Mouse (Mus musculus) liver, embryonic 18 days (tissue): ENCODE measurements around the gene S100a5. TPM values are rescaled to one million over a fixed set of nuclear protein-coding genes. Genes with fewer than 3 reads are reported as not detected.

Source experiments
- polyA plus RNA-seq: library from polyadenylated mRNA; depleted of rRNA; stranded (reverse); fragments of >200 nt; gene quantifications from 2 replicates; pipeline ENCODE4 v1.2.3, GENCODE M21; 2012; rRNA removed

Gene S100a5
- polyA plus RNA-seq, result not detected in 2 replicates

DNA sequence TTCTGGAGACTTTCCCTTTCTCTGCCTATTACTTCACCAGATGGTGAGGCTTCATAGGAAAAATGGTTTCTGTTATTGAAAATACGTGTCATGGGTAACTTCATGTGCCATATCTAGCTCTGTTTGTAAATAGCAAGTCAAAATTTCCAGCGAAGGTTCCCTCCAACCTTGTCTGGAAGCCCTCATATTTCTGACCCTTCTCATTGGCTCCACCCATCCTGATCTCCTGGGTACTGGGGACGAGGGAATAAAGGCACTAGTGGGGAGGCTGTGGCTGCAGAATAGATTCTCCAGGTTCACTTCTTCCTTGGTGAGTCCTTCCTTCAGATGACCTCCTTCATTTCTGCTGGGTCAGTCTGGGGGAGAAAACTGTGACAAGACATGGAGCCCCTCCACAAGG is at the start of gene S100a5:
Gene S100a5 (plus strand): TSS at position 301 of the 400 bp plus-strand sequence.

DNA sequence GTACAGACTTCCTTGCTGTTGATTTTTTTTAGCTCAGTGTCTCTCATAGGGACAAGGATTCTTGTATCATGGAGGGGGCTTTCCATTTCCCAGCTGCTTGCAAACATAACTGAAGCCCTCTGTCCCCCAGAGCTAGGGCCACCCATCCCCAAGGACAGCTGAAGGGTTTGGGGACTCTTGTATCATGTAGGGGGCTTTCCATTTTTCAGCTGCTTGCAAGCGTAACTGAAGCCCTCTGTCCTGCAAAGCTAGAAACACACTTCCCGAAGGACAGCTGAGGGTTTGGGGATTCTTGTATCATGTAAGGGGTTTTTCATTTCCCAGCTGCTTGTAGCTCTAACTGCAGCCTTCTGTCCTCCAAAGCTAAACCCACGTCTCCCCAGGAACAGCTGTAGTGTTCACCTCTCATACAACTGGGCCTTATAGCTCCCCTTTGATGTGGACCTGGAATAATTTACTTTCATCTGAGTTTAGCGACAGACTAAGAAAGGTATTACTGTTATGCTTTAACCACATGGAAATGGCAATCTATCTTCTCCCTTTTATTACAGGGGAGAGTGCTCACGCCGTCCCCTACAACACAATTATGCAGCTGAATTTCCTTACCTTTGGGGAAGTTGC is 48.2 kb upstream of the S100a5 start, which contains the start of gene S100a3:
Gene S100a3 (plus strand): TSS at position 571 of the 621 bp plus-strand sequence.

DNA sequence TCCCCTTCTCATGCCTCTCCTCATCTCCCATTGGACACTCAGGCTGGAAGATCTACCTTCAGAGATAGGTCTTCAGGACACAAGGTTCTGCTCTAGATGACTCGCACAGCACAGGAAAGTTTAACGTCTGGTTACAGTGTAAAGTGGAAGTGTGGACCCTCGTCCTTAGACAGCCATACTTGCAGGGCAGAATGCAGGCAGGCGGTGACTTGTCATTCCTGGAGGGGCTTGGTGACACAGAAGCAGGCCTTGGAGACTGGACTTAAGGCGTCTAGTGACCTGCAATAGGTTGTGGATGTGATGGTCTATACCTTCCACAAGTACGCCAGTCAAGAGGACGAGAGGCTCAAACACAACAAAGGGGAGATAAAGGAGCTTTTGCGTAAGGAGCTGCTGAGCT is 18.4 kb upstream of the S100a5 start, which contains the start of gene S100a2:
Gene S100a2 (plus strand): TSS at position 301 of the 400 bp plus-strand sequence.

DNA sequence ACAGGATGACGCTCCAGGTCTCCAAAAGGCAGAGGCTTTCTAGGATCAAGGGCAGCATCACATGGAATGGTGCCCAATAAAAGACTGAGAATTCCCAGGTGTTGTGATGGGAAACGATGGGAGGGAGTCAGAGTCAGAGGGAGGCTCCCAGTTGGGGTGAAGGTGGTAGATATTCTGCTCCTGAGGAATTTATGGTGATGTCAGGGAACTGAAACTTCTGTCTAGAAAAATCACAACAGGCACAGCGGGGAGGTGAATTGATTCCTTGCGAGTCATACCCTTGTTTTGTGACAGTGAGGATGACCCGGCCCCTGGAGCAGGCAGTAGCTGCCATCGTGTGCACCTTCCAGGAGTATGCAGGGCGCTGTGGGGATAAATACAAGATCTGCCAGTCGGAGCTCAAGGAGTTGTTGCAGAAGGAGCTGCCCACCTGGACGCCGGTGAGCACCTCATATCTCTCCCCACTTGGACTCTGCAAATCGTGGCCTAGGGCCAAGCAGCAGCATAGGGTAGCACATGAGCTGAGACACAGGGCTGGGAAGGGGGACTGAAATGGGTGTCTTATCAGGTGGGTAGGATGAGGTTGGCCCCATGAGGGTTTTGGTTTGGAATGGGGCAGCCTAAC is 6.7 kb upstream of the S100a5 start, which contains the start of gene Gm42674:
Gene Gm42674 (plus strand): TSS at position 419 of the 625 bp plus-strand sequence.

DNA sequence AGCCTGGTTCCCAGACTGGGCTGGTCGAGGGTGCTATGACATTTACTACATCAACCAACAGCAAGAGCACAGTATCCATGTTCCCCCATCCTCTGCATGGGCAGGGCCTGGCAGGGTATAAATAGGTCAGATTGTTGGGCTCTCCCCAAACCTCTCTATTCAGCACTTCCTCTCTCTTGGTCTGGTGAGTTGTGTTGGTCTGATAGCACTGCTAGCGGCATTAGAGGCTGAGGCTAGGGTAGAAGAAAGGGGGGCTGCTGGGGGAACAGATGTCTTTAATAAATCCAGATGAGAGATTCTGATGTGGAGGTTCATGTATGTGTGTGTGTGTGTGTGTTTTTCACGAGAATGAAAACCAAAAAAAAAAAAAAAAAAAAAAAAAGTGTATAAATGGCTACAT is 4.7 kb upstream of the S100a5 start, which contains the start of gene S100a4:
Gene S100a4 (plus strand): TSS at position 149 of the 400 bp plus-strand sequence.

DNA sequence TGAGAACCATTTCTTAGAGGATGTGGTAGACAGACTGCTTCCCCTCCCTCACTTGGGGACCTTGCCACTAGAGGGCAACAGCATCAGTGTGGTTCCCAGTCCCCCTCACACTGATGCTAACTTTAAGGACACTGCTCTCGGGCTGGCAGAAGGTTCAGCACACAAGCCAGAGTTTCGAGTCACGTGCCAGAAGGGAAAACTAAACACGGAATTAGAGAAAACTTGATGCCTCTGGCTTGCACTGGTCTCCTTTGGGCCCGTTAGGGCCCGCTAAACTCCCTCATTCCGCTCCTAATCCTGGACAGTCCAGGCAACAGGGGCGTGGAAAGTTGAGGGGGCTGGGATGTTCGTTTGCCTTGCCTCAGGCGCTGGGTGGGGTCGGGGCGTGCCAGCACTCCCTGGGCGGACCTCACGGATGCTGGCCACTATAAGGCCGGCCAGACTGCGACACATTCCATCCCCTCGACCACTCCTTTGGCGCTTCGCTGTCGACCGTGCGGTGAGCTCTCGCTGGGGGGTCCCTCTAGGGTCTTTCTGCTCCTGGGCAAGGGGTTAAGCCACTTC is 4.5 kb downstream of the S100a5 start, which contains the start of gene S100a6:
Gene S100a6 (plus strand): TSS at position 155 of the 564 bp plus-strand sequence.

DNA sequence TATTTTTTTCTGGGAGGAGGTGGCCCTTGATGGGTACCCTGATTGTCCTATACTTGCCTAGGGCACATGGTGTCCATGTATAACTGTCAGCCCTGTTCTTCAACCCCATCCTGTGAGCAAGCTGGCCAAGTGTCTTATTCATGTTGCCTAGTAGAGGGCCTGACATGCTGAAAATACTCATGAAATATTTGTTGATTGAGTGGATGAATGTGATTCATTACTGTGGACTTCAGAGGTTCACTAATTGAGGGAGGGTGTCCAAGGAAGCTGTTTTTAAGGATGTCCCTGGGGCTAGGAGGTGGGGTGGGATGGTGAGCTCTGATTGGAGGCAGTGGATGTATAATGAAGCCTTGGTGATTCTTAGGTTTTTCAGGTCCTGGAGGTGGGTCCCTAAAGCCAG is 45.4 kb downstream of the S100a5 start, which contains the start of gene S100a7a:
Gene S100a7a (plus strand): TSS at position 301 of the 400 bp plus-strand sequence.

Other genes with a start within 250 kb of the S100a5 start
- gene Slc27a3, start 218.6 kb upstream of the S100a5 start, polyA plus RNA-seq, result 2.1 and 2.4 TPM in 2 replicates
- gene Ints3, start 174.9 kb upstream of the S100a5 start, polyA plus RNA-seq, result 9.3 and 11.7 TPM in 2 replicates
- 13.2 and 15.2 TPM in 2 replicates for gene Npr1, start 142.7 kb upstream of the S100a5 start, polyA plus RNA-seq
- 24.2 and 24.3 TPM in 2 replicates for gene Ilf2, start 132.4 kb upstream of the S100a5 start, polyA plus RNA-seq
- gene Snapin, start 117.5 kb upstream of the S100a5 start, polyA plus RNA-seq, result 10.8 and 11.4 TPM in 2 replicates
- gene Chtop, start 99.0 kb upstream of the S100a5 start, polyA plus RNA-seq, result 41.0 and 42.8 TPM in 2 replicates
- gene S100a1, start 94.1 kb upstream of the S100a5 start, polyA plus RNA-seq, result 63.9 and 76.4 TPM in 2 replicates
- gene S100a13, start 94.1 kb upstream of the S100a5 start, polyA plus RNA-seq, result 20.9 and 23.5 TPM in 2 replicates
- gene S100a14, start 81.7 kb upstream of the S100a5 start, polyA plus RNA-seq, result 0.13 and 0.25 TPM in 2 replicates
- 21.5 and 26.1 TPM in 2 replicates for gene S100a16, start 71.3 kb upstream of the S100a5 start, polyA plus RNA-seq
- gene S100a3, start 47.9 kb upstream of the S100a5 start, polyA plus RNA-seq, result 0.12 and 0.13 TPM in 2 replicates
- not detected in 2 replicates for gene S100a2, start 18.3 kb upstream of the S100a5 start, polyA plus RNA-seq
- not detected in 2 replicates for gene Gm42674, start 6.6 kb upstream of the S100a5 start, polyA plus RNA-seq
- gene S100a4, start 4.8 kb upstream of the S100a5 start, polyA plus RNA-seq, result 3.9 and 6.9 TPM in 2 replicates
- 33.0 and 39.2 TPM in 2 replicates for gene S100a6, start 4.4 kb downstream of the S100a5 start, polyA plus RNA-seq
- gene S100a7a, start 45.5 kb downstream of the S100a5 start, polyA plus RNA-seq, result 0.11 and 0.12 TPM in 2 replicates
- 2,991 and 4,044 TPM in 2 replicates for gene S100a8, start 60.5 kb downstream of the S100a5 start, polyA plus RNA-seq
- gene S100a9, start 87.2 kb downstream of the S100a5 start, polyA plus RNA-seq, result 4,014 and 5,626 TPM in 2 replicates
- gene Pglyrp4, start 118.4 kb downstream of the S100a5 start, polyA plus RNA-seq, result 0.06 and 0.10 TPM in 2 replicates
- gene Gm5849, start 169.4 kb downstream of the S100a5 start, polyA plus RNA-seq, result not detected in 2 replicates